Mouse (Mus musculus): ENCODE results near the gene Maf. TPM values are rescaled to one million over a fixed set of nuclear protein-coding genes. Genes with fewer than 3 reads are reported as not detected.

The Maf gene
- total RNA-seq (2014; fragmentation: Nextera tagmentation), result 1.1 TPM in 1 of 2 replicates, not detected in the other
- 0.05 and 0.06 TPM in 2 replicates for total RNA-seq (2017)
- not detected in 2 replicates for polyA plus RNA-seq (2012)

DNA sequence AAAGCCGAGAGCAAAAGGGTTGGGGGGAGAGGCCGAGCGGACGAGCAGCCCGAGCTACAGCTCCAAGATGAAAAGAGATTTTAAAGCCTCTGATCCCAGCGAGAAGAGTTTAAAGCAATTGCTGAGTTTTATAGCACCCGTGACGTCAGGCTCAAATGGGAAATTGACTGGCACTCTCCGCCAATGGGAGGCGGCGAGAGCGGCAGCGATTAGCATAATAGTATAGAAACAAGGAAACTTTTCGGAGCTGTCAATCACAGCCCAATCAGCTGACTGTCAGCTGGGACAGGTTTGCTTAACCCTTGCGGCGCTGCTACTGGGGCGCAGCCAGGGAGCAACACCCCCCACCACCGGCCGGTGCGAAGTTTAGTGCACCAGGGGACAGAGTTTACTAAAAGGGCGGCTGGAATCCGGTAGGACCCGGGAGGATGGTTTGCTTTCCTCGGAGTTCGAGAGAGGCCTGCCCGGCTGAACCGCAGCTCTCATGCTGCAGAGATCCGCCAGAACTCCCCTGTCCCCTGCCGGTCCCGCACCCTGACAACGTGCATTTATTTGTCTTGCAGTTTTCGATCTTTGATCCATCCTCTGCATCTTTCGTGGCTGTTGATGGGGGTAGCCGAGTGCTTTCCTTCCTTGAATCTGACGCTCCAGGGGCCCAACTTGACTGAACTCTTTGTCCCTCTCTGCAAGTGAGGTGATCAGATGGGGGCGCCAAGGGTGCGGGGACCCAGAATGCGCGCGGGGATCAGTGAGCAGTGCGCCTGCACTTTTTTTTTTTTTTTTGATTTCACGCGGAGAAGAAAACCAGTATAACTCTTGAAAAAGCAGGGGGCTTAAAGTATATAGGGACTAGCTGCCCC lies at the start of gene Maf:
TSS of gene Maf (minus strand) at position 64 of the 860 bp plus-strand sequence.
- DNase-seq (ENCODE audit: low spot score), result no peak
- TF ChIP-seq CTCF (IDR thresholded peaks at IDR 0.05; ENCODE audit: low read depth, low read length), result no peak
- TF ChIP-seq GATA2 (IDR thresholded peaks at IDR 0.05; ENCODE audit: borderline replicate concordance, low read depth, low read length), result no peak
- no peak for TF ChIP-seq GATA1 (IDR thresholded peaks at IDR 0.05; ENCODE audit: borderline replicate concordance, low read length)
- TF ChIP-seq POLR2AphosphoS5 (IDR thresholded peaks at IDR 0.05; ENCODE audit: insufficient replicate concordance, low read depth, low read length), result no peak
- TF ChIP-seq TAL1 (conservative IDR thresholded peaks at IDR 0.05; ENCODE audit: low read depth, low read length), result no peak
- H3K9me3 ChIP-seq (replicated peaks), result peaks cover 45% of the 10 kb centered on the region
- H3K27me3 ChIP-seq (ENCODE audit: insufficient read depth, low read length), result no peaks in the 10 kb centered on the region
- no peaks in the 10 kb centered on the region for H3K36me3 ChIP-seq (replicated peaks)
- no peaks in the 10 kb centered on the region for H3K4me1 ChIP-seq (ENCODE audit: insufficient read depth, low read depth, low read length)
- H3K4me3 ChIP-seq (ENCODE audit: low read depth, low read length), result no peak within 1 kb of the TSS; the same call in 1 of the 2 replicates
- no peak for ATAC-seq (ENCODE audit: extremely low read depth, insufficient number of reproducible peaks, low FRiP score, poor library complexity, severe bottlenecking)

GRCm38 (mm10) chr8:115756965-115757364 lies 49.4 kb upstream of the Maf start:
- Histone ChIP-seq H3K9me3 (replicated peaks) (peaks cover 36% of the 10 kb centered on the region), H3K4me1 (ENCODE audit: insufficient read depth, low read depth, low read length) (no peaks in the 10 kb centered on the region), H3K36me3 (replicated peaks) (no peaks in the 10 kb centered on the region), H3K4me3 (ENCODE audit: low read depth, low read length) (no peak overlapping the region), H3K27me3 (ENCODE audit: insufficient read depth, low read length) (no peaks in the 10 kb centered on the region)
- DNase-seq (ENCODE audit: low spot score) (no peak), ATAC-seq (ENCODE audit: extremely low read depth, insufficient number of reproducible peaks, low FRiP score, poor library complexity, severe bottlenecking) (no peak)
- TF ChIP-seq CTCF (IDR thresholded peaks at IDR 0.05; ENCODE audit: low read depth, low read length), result no peak
- TF ChIP-seq GATA2 (IDR thresholded peaks at IDR 0.05; ENCODE audit: borderline replicate concordance, low read depth, low read length), result no peak
- TF ChIP-seq GATA1 (IDR thresholded peaks at IDR 0.05; ENCODE audit: borderline replicate concordance, low read length), result no peak
- no peak for TF ChIP-seq TAL1 (conservative IDR thresholded peaks at IDR 0.05; ENCODE audit: low read depth, low read length)
- TF ChIP-seq POLR2AphosphoS5 (IDR thresholded peaks at IDR 0.05; ENCODE audit: insufficient replicate concordance, low read depth, low read length), result no peak

GRCm38 (mm10) chr8:115756027-115756426 lies 48.4 kb upstream of the Maf start:
- Histone ChIP-seq H3K27me3 (ENCODE audit: insufficient read depth, low read length) (no peaks in the 10 kb centered on the region), H3K36me3 (replicated peaks) (no peaks in the 10 kb centered on the region), H3K4me3 (ENCODE audit: low read depth, low read length) (no peak overlapping the region), H3K4me1 (ENCODE audit: insufficient read depth, low read depth, low read length) (no peaks in the 10 kb centered on the region), H3K9me3 (replicated peaks) (peaks cover 41% of the 10 kb centered on the region)
- TF ChIP-seq GATA1 (IDR thresholded peaks at IDR 0.05; ENCODE audit: borderline replicate concordance, low read length), result no peak
- TF ChIP-seq GATA2 (IDR thresholded peaks at IDR 0.05; ENCODE audit: borderline replicate concordance, low read depth, low read length), result no peak
- no peak for TF ChIP-seq TAL1 (conservative IDR thresholded peaks at IDR 0.05; ENCODE audit: low read depth, low read length)
- no peak for TF ChIP-seq CTCF (IDR thresholded peaks at IDR 0.05; ENCODE audit: low read depth, low read length)
- DNase-seq (ENCODE audit: low spot score), result no peak
- no peak for ATAC-seq (ENCODE audit: extremely low read depth, insufficient number of reproducible peaks, low FRiP score, poor library complexity, severe bottlenecking)

DNA sequence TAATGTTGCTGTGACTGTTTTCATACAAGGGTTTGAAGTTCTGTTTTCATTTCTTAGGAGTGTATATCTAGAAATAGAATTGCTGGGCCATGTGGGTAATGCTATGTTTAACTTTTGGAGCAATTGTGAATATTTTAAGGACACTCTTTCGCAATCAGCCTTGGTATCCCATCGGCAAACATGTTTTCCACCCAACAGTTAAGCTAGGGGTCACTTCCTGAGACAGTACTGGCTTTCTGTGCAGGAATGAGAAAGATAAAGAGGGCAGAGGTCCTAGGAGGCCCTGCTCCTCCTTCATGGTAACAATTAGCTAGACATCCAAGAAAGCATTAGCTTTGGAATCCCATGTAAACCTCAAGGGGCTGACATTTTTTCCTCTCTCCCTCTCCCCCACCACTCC lies 47.1 kb upstream of the Maf start:
- Histone ChIP-seq H3K9me3 (replicated peaks) (peaks cover 40% of the 10 kb centered on the region), H3K36me3 (replicated peaks) (no peaks in the 10 kb centered on the region), H3K4me1 (ENCODE audit: insufficient read depth, low read depth, low read length) (no peaks in the 10 kb centered on the region), H3K27me3 (ENCODE audit: insufficient read depth, low read length) (no peaks in the 10 kb centered on the region), H3K4me3 (ENCODE audit: low read depth, low read length) (no peak overlapping the region)
- no peak for ATAC-seq (ENCODE audit: extremely low read depth, insufficient number of reproducible peaks, low FRiP score, poor library complexity, severe bottlenecking)
- no peak for DNase-seq (ENCODE audit: low spot score)
- TF ChIP-seq CTCF (IDR thresholded peaks at IDR 0.05; ENCODE audit: low read depth, low read length), result no peak
- no peak for TF ChIP-seq GATA2 (IDR thresholded peaks at IDR 0.05; ENCODE audit: borderline replicate concordance, low read depth, low read length)
- no peak for TF ChIP-seq TAL1 (conservative IDR thresholded peaks at IDR 0.05; ENCODE audit: low read depth, low read length)
- no peak for TF ChIP-seq GATA1 (IDR thresholded peaks at IDR 0.05; ENCODE audit: borderline replicate concordance, low read length)
- no peak for TF ChIP-seq POLR2AphosphoS5 (IDR thresholded peaks at IDR 0.05; ENCODE audit: insufficient replicate concordance, low read depth, low read length)

GRCm38 (mm10) chr8:115753801-115754200 lies 46.2 kb upstream of the Maf start:
- ATAC-seq (ENCODE audit: extremely low read depth, insufficient number of reproducible peaks, low FRiP score, poor library complexity, severe bottlenecking), result no peak
- DNase-seq (ENCODE audit: low spot score), result no peak
- H3K27me3 ChIP-seq (ENCODE audit: insufficient read depth, low read length), result no peaks in the 10 kb centered on the region
- H3K4me3 ChIP-seq (ENCODE audit: low read depth, low read length), result no peak overlapping the region
- peaks cover 44% of the 10 kb centered on the region for H3K9me3 ChIP-seq (replicated peaks)
- H3K36me3 ChIP-seq (replicated peaks), result no peaks in the 10 kb centered on the region
- no peak for TF ChIP-seq TAL1 (conservative IDR thresholded peaks at IDR 0.05; ENCODE audit: low read depth, low read length)
- TF ChIP-seq GATA1 (IDR thresholded peaks at IDR 0.05; ENCODE audit: borderline replicate concordance, low read length), result no peak
- no peak for TF ChIP-seq POLR2AphosphoS5 (IDR thresholded peaks at IDR 0.05; ENCODE audit: insufficient replicate concordance, low read depth, low read length)
- no peak for TF ChIP-seq GATA2 (IDR thresholded peaks at IDR 0.05; ENCODE audit: borderline replicate concordance, low read depth, low read length)
- TF ChIP-seq CTCF (IDR thresholded peaks at IDR 0.05; ENCODE audit: low read depth, low read length), result no peak
- no peaks in the 10 kb centered on the region for H3K4me1 ChIP-seq (ENCODE audit: insufficient read depth, low read depth, low read length)

- DNase-seq (ENCODE audit: low spot score) (no peak), ATAC-seq (ENCODE audit: extremely low read depth, insufficient number of reproducible peaks, low FRiP score, poor library complexity, severe bottlenecking) (no peak)
- H3K4me1 ChIP-seq (ENCODE audit: insufficient read depth, low read depth, low read length), result no peaks in the 10 kb centered on the region
- H3K27me3 ChIP-seq (ENCODE audit: insufficient read depth, low read length), result no peaks in the 10 kb centered on the region
- no peak overlapping the region for H3K4me3 ChIP-seq (ENCODE audit: low read depth, low read length)
- TF ChIP-seq POLR2AphosphoS5 (IDR thresholded peaks at IDR 0.05; ENCODE audit: insufficient replicate concordance, low read depth, low read length) (no peak), TAL1 (conservative IDR thresholded peaks at IDR 0.05; ENCODE audit: low read depth, low read length) (no peak)
- no peaks in the 10 kb centered on the region for H3K36me3 ChIP-seq (replicated peaks)
- peaks cover 62% of the 10 kb centered on the region for H3K9me3 ChIP-seq (replicated peaks)
Observed at GRCm38 (mm10) chr8:115747426-115747825, 39.8 kb upstream of the Maf start.

Measured in G1E (cell line).